Mouse (Mus musculus) liver, embryonic 14.5 days (tissue): ENCODE data around the gene Hoxb8.

ENCODE experiments used
- CTCF ChIP-seq: IDR thresholded peaks from 2 replicates; pipeline ENCODE4 v1.5.1; 2016; ENCODE audit warnings: antibody characterized with exemption, low read depth, control low read depth
- EP300 ChIP-seq: IDR thresholded peaks from 2 replicates; pipeline ENCODE4 v1.6.1; 2016; ENCODE audit warnings: antibody characterized with exemption, low read depth

GRCm38 (mm10) chr11:96314671-96315343 lies 33.1 kb downstream of the Hoxb8 start:
- TF ChIP-seq EP300 (no peak), CTCF (no peak)
